Mouse (Mus musculus): ENCODE measurements at regions not wholly inside any gene's neighbourhood (a gene's known extent, or its start where the extent isn't known, plus 50 kb on each side); places are given as distances from the start of the nearest gene placed in this dataset.

DNA sequence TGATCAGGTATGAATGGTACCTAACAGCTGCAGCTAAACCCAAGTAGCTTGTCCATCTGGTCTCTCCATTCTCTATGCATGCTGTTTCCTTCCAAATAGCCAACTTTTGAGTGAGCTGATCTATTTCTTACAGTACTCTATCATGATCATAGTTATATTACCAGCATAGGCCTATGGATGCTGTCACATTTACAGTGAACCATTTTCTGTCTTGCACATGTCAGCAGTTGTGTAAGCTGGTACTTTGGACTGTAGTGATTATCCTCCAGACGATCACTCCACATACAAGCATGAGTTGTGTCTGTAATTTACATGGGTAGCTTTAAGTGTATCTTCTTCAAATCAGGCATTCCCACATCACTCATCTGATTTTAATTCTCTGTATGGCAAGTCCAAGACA is 158.2 kb upstream of the Mctp2 start:
- H3K27ac ChIP-seq (ENCODE audit: control insufficient read depth, low read depth, low read length) = no peak overlapping the region
- TF ChIP-seq MAZ (IDR thresholded peaks at IDR 0.05; ENCODE audit: low read depth, low read length) (no peak), TBP (IDR thresholded peaks at IDR 0.05; ENCODE audit: low read depth, low read length) (no peak), ZKSCAN1 (IDR thresholded peaks at IDR 0.05; ENCODE audit: low read depth, low read length) (no peak), NELFE (IDR thresholded peaks at IDR 0.05; ENCODE audit: low read depth, low read length) (no peak), MYB (IDR thresholded peaks at IDR 0.05; ENCODE audit: low read depth, low read length) (no peak), ZC3H11A (IDR thresholded peaks at IDR 0.05; ENCODE audit: low read depth, low read length) (no peak)
- H3K9me3 ChIP-seq (replicated peaks; ENCODE audit: insufficient read depth, low read length) = no peaks in the 10 kb centered on the region
- no peaks in the 10 kb centered on the region for H3K4me1 ChIP-seq (ENCODE audit: control insufficient read depth in 1 of 2, insufficient read depth in 2 of 2, low read length in 2 of 2)
- no peaks in the 10 kb centered on the region for H3K79me2 ChIP-seq (ENCODE audit: control insufficient read depth, insufficient read depth, low read length, poor library complexity)
- H3K9ac ChIP-seq (ENCODE audit: control insufficient read depth, low read depth, low read length, poor library complexity, severe bottlenecking) = no peak overlapping the region
- H3K27me3 ChIP-seq (ENCODE audit: control insufficient read depth in 1 of 2, insufficient read depth in 2 of 2, low read length in 2 of 2) = no peaks in the 10 kb centered on the region
- DNase-seq (ENCODE audit: low read depth, low spot score) = no peak
- H3K4me3 ChIP-seq (ENCODE audit: control insufficient read depth in 1 of 2, insufficient read depth in 1 of 2, low read depth in 2 of 2, low read length in 2 of 2) = no peak overlapping the region
- no peaks in the 10 kb centered on the region for H3K36me3 ChIP-seq (ENCODE audit: control insufficient read depth in 1 of 2, insufficient read depth in 2 of 2, low read length in 2 of 2)

DNA sequence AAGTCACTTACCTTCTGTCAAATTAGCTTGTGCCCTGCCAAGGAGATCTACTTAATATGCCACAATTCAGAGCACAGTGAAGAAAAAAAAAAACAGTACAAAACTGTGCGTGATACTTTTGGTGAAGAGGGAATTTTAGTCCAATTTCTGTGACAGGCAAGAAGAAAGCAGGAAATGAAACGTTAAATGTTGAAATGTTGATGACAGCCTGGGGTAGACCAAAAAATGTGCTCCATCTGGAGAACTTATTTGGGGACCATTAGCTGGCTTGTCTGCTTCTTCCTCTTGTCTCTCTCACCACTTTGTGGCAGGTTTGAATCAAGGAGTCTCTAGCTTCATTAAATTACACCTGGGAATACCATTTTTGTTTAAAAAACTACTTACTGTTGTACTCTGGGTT is 163.3 kb upstream of the Mctp2 start:
- Histone ChIP-seq H3K9me3 (replicated peaks; ENCODE audit: insufficient read depth, low read length) (no peaks in the 10 kb centered on the region), H3K4me1 (ENCODE audit: control insufficient read depth in 1 of 2, insufficient read depth in 2 of 2, low read length in 2 of 2) (no peaks in the 10 kb centered on the region), H3K36me3 (ENCODE audit: control insufficient read depth in 1 of 2, insufficient read depth in 2 of 2, low read length in 2 of 2) (no peaks in the 10 kb centered on the region), H3K9ac (ENCODE audit: control insufficient read depth, low read depth, low read length, poor library complexity, severe bottlenecking) (no peak overlapping the region), H3K79me2 (ENCODE audit: control insufficient read depth, insufficient read depth, low read length, poor library complexity) (no peaks in the 10 kb centered on the region), H3K4me3 (ENCODE audit: control insufficient read depth in 1 of 2, insufficient read depth in 1 of 2, low read depth in 2 of 2, low read length in 2 of 2) (no peak overlapping the region), H3K27me3 (ENCODE audit: control insufficient read depth in 1 of 2, insufficient read depth in 2 of 2, low read length in 2 of 2) (no peaks in the 10 kb centered on the region), H3K27ac (ENCODE audit: control insufficient read depth, low read depth, low read length) (no peak overlapping the region)
- TF ChIP-seq POLR2A (IDR thresholded peaks at IDR 0.05; ENCODE audit: control insufficient read depth in 1 of 2, insufficient read depth in 1 of 2, low read depth in 1 of 2, low read length in 2 of 2, poor library complexity in 1 of 2) (no peak), RAD21 (IDR thresholded peaks at IDR 0.05; ENCODE audit: low read depth, low read length) (no peak), MYB (IDR thresholded peaks at IDR 0.05; ENCODE audit: low read depth, low read length) (no peak), ZMIZ1 (IDR thresholded peaks at IDR 0.05; ENCODE audit: low read depth, low read length) (no peak), KAT2A (conservative IDR thresholded peaks at IDR 0.05; ENCODE audit: low read depth, low read length) (no peak), TAL1 (IDR thresholded peaks at IDR 0.05; ENCODE audit: low read length) (no peak), MXI1 (IDR thresholded peaks at IDR 0.05; ENCODE audit: low read depth, low read length) (no peak), HCFC1 (IDR thresholded peaks at IDR 0.05; ENCODE audit: low read depth, low read length) (no peak), MYC (IDR thresholded peaks at IDR 0.05; ENCODE audit: low read depth, low read length) (no peak), MEF2A (IDR thresholded peaks at IDR 0.05; ENCODE audit: extremely low read depth, insufficient replicate concordance, low read depth, low read length, poor library complexity, severe bottlenecking) (no peak)
- DNase-seq (ENCODE audit: low read depth, low spot score) = no peak

DNA sequence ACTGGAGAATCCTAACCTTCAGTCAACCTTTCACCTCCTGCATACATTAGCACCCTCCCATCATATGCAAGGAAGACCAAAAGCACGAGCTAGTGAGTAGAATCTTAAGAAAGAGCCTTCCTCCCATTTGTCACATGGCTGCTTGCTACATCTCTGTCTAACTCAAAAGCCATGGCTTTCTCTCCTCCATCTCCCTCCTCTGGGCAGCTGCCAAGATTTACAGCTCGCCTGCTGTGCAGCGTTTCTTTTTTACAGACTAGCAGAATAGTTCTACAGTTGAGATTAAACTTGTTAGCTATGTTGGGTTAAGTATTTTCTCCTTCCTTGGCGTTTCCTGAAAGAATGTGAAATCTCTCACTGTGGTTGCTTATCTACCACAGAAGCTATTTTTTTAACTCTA is 168.3 kb upstream of the Mctp2 start:
- no peak for DNase-seq (ENCODE audit: low read depth, low spot score)
- Histone ChIP-seq H3K36me3 (ENCODE audit: control insufficient read depth in 1 of 2, insufficient read depth in 2 of 2, low read length in 2 of 2) (no peaks in the 10 kb centered on the region), H3K9ac (ENCODE audit: control insufficient read depth, low read depth, low read length, poor library complexity, severe bottlenecking) (no peak overlapping the region), H3K27me3 (ENCODE audit: control insufficient read depth in 1 of 2, insufficient read depth in 2 of 2, low read length in 2 of 2) (no peaks in the 10 kb centered on the region), H3K4me3 (ENCODE audit: control insufficient read depth in 1 of 2, insufficient read depth in 1 of 2, low read depth in 2 of 2, low read length in 2 of 2) (no peak overlapping the region), H3K79me2 (ENCODE audit: control insufficient read depth, insufficient read depth, low read length, poor library complexity) (no peaks in the 10 kb centered on the region), H3K4me1 (ENCODE audit: control insufficient read depth in 1 of 2, insufficient read depth in 2 of 2, low read length in 2 of 2) (no peaks in the 10 kb centered on the region), H3K9me3 (replicated peaks; ENCODE audit: insufficient read depth, low read length) (no peaks in the 10 kb centered on the region), H3K27ac (ENCODE audit: control insufficient read depth, low read depth, low read length) (no peak overlapping the region)
- no peak for TF ChIP-seq UBTF (IDR thresholded peaks at IDR 0.05; ENCODE audit: borderline replicate concordance, insufficient read depth, low read depth, low read length)
- no peak for TF ChIP-seq POLR2AphosphoS2 (IDR thresholded peaks at IDR 0.05; ENCODE audit: low read length)

Measured in MEL (cell line).